Mouse (Mus musculus) right cerebral cortex, adult 2 months (tissue): ENCODE measurements around the gene Nat8f2.
"Not testable (repeated sequence)": the region's sequence is repeated elsewhere in the genome, so short reads cannot be mapped to it uniquely, and the experiment has no call there.

Experiments
- DNase-seq, 2 experiments: peaks; one replicate each; pipeline ENCODE4 v3.0.0; 2021 to 2022; ENCODE audit warnings: low spot score in 2 of 2

Nat8f2 gene

GRCm38 (mm10) chr6:85863840-85864239 is 5.1 kb downstream of the Nat8f2 start:
- no peak for DNase-seq

- DNase-seq: no peak
Measured at GRCm38 (mm10) chr6:85863136-85863535, 5.8 kb downstream of the Nat8f2 start.

GRCm38 (mm10) chr6:85862565-85862964 is 6.4 kb downstream of the Nat8f2 start:
- no peak for DNase-seq

- no peak for DNase-seq
Measured at GRCm38 (mm10) chr6:85861247-85861646, 7.7 kb downstream of the Nat8f2 start.

GRCm38 (mm10) chr6:85856194-85856678 is 12.7 kb downstream of the Nat8f2 start:
- DNase-seq: peak; percentile 51 to 66

- DNase-seq: no peak
Measured at GRCm38 (mm10) chr6:85853481-85853880, 15.5 kb downstream of the Nat8f2 start.

- no peak for DNase-seq
Measured at GRCm38 (mm10) chr6:85851062-85851773, 17.7 kb downstream of the Nat8f2 start.

GRCm38 (mm10) chr6:85849240-85849639 is 19.7 kb downstream of the Nat8f2 start:
- DNase-seq: no peak

- DNase-seq: no peak
Measured at GRCm38 (mm10) chr6:85848140-85848539, 20.8 kb downstream of the Nat8f2 start.

GRCm38 (mm10) chr6:85846921-85847320 is 22.0 kb downstream of the Nat8f2 start:
- DNase-seq: no peak

- DNase-seq: not testable (repeated sequence)
Measured at GRCm38 (mm10) chr6:85843677-85844458, 25.1 kb downstream of the Nat8f2 start.

- no peak for DNase-seq
Measured at GRCm38 (mm10) chr6:85839982-85840381, 29.0 kb downstream of the Nat8f2 start.

- DNase-seq: no peak
Measured at GRCm38 (mm10) chr6:85838674-85839073, 30.3 kb downstream of the Nat8f2 start.

GRCm38 (mm10) chr6:85837307-85837706 is 31.7 kb downstream of the Nat8f2 start:
- peak in 1 of 2 experiments; percentile 36 for DNase-seq

GRCm38 (mm10) chr6:85836827-85837226 is 32.1 kb downstream of the Nat8f2 start:
- DNase-seq: peak; percentile 36 to 52

GRCm38 (mm10) chr6:85836098-85836497 is 32.9 kb downstream of the Nat8f2 start:
- not testable (repeated sequence) for DNase-seq

- DNase-seq: not testable (repeated sequence)
Measured at GRCm38 (mm10) chr6:85835104-85835503, 33.9 kb downstream of the Nat8f2 start.

GRCm38 (mm10) chr6:85834504-85835100 is 34.4 kb downstream of the Nat8f2 start:
- DNase-seq: peak in 1 of 2 experiments; percentile 21

- no peak for DNase-seq
Measured at GRCm38 (mm10) chr6:85831796-85832321, 37.1 kb downstream of the Nat8f2 start, which contains the start of gene Nat8. TSS of gene Nat8 (minus strand) at chr6:85832082.

- no peak for DNase-seq
Measured at GRCm38 (mm10) chr6:85829462-85829861, 39.5 kb downstream of the Nat8f2 start.

GRCm38 (mm10) chr6:85825886-85826285 is 43.1 kb downstream of the Nat8f2 start:
- no peak for DNase-seq
